Mouse (Mus musculus): ENCODE measurements at regions not wholly inside any gene's neighbourhood (a gene's known extent, or its start where the extent isn't known, plus 50 kb on each side); places are given as distances from the start of the nearest gene placed in this dataset.

DNA sequence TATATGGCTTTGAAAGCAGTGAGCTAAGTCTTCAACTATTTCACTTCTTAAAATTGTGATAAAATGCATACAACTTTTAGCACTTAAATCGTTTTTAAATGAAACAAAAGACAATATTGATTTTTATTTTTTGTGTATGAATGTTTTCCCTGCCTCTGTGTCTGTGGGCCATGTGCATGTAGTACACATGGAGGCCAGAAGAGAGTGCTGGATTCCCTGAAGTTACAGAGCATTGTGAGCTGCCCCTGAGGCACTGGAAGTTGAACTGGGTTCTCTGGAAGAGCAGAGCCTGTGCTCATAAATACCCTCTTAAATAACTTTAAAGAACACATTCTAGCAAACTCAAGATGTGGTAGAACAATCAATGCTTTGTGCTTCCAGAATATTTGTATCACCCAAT lies 61.8 kb upstream of the Gm6812 start:
- intact Hi-C loops (cut with DNase I), result loop anchor here (5.0 kb wide), 1 partner anchor 1378 kb away; no protein-coding TSS in a partner anchor
- DNase-seq, result peak in 1 of 2 experiments; percentile 2

GRCm38 (mm10) chrX:68953298-68953697 lies 60.4 kb upstream of the Gm6812 start:
- intact Hi-C loops (cut with DNase I), result loop anchor here (5.0 kb wide), 1 partner anchor 1379 kb away; no protein-coding TSS in a partner anchor
- no peak for DNase-seq

DNA sequence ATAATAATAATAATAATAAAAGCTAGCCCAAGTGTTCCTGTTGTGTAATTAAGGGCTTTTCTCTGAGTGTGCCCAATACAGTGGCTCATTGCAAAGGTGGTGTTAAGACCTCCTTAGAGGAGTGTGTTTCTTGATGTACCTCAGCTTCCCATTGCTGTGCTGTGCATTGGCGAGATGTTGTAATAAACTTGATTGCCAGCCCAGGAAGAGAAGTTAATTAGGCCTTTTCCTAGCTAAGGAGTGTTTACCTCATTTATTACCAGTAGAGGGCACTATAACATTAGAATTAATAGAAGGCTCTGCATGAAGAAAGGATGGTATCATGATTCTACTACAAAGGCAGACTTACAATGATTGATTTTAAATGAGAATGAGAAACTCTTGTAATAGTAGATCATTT lies 57.9 kb upstream of the Gm6812 start:
- intact Hi-C loops (cut with DNase I), result loop anchor here (2.0 to 5.0 kb wide), 2 partner anchors 1210 to 1382 kb away; no protein-coding TSS in a partner anchor

DNA sequence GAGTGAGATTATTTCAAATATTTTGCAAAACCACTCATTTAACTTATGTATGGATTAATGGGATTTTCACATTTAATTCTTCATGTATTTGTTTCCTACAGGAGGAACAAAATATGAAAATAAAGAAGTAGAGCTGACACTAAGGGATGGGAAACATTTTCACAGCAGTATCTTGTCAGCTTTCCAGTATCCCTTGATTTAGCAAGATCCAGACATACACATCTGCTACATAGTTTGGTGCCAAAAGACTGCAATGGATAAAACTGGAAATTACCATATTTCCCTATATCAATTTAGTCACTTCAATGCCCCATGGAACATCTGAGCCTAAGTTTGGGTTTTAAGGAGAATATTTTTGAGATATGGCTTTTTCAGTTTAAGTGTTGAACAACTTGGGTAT lies 52.9 kb upstream of the Gm6812 start:
- DNase-seq, result no peak
- intact Hi-C loops (cut with DNase I), result no loop called here

More for the DNA sequence above, 57.9 kb upstream of the Gm6812 start:
- no peak for DNase-seq

All from heart, postnatal 10 days (tissue).